Mouse (Mus musculus) CD4-positive, CD25-positive, alpha-beta regulatory T cell (primary cell): ENCODE measurements around the gene Haus7. TPM values are rescaled to one million over a fixed set of nuclear protein-coding genes. Genes with fewer than 3 reads are reported as not detected.

Source experiments
- polyA plus RNA-seq: library from polyadenylated mRNA; unstranded; fragments of 100-300 nt; shearing (Covaris generic); gene quantifications from one replicate; pipeline ENCODE4 v1.2.1, GENCODE M21; 2017

The Haus7 gene
- 32.3 TPM for polyA plus RNA-seq

GRCm38 (mm10) chrX:73458877-73459392 lies at the start of gene Haus7:
TSS of gene Haus7 (minus strand) at chrX:73459044.

GRCm38 (mm10) chrX:73483484-73483810 lies 24.6 kb upstream of the Haus7 start, which contains the start of gene Bgn:
TSS of gene Bgn (plus strand) at chrX:73483602.

GRCm38 (mm10) chrX:73435252-73435651 lies 23.6 kb downstream of the Haus7 start, which contains the start of gene Trex2:
TSS of gene Trex2 (minus strand) at chrX:73435344.

GRCm38 (mm10) chrX:73410880-73411517 lies 47.8 kb downstream of the Haus7 start, which contains the start of gene Zfp92:
TSS of gene Zfp92 (plus strand) at chrX:73411096.

GRCm38 (mm10) chrX:73398636-73399035 lies 60.2 kb downstream of the Haus7 start, which contains the start of gene Gm18336:
TSS of gene Gm18336 (minus strand) at chrX:73398736.

Other genes starting within 250 kb of the Haus7 start
- 131 TPM for gene Xlr4b, start 244.7 kb downstream of the Haus7 start, polyA plus RNA-seq
- gene F8a, start 230.8 kb downstream of the Haus7 start, polyA plus RNA-seq: 20.3 TPM
- 81.2 TPM for gene Xlr4c, start 215.9 kb downstream of the Haus7 start, polyA plus RNA-seq
- gene Xlr3c, start 193.7 kb downstream of the Haus7 start, polyA plus RNA-seq: 0.23 TPM
- not detected for gene Xlr5a, start 166.1 kb downstream of the Haus7 start, polyA plus RNA-seq
- gene Xlr5c, start 166.1 kb downstream of the Haus7 start, polyA plus RNA-seq: not detected
- gene Gm45015, start 122.2 kb downstream of the Haus7 start, polyA plus RNA-seq: not detected
- 16.1 TPM for gene Zfp275, start 116.4 kb downstream of the Haus7 start, polyA plus RNA-seq
- not detected for gene Gm18336, start 60.3 kb downstream of the Haus7 start, polyA plus RNA-seq
- gene Zfp92, start 47.9 kb downstream of the Haus7 start, polyA plus RNA-seq: 0.16 TPM
- not detected for gene Trex2, start 23.7 kb downstream of the Haus7 start, polyA plus RNA-seq
- not detected for gene Bgn, start 24.6 kb upstream of the Haus7 start, polyA plus RNA-seq
- not detected for gene Atp2b3, start 44.0 kb upstream of the Haus7 start, polyA plus RNA-seq
- gene Dusp9, start 180.4 kb upstream of the Haus7 start, polyA plus RNA-seq: 0.74 TPM
- gene Pnck, start 201.1 kb upstream of the Haus7 start, polyA plus RNA-seq: 1.5 TPM
- gene Slc6a8, start 214.1 kb upstream of the Haus7 start, polyA plus RNA-seq: 0.11 TPM